Mouse (Mus musculus) CD4-positive naive resting alpha-beta T cell, adult 76 days (primary cell): ENCODE measurements around the gene 1700012A03Rik. TPM values are rescaled to one million over a fixed set of nuclear protein-coding genes. Genes with fewer than 3 reads are reported as not detected.

Experiments
- total RNA-seq: library from RNA; stranded (reverse); gene quantifications from one replicate; pipeline ENCODE4 v1.2.4, GENCODE M21; 2023

Gene 1700012A03Rik
- total RNA-seq = not detected

DNA sequence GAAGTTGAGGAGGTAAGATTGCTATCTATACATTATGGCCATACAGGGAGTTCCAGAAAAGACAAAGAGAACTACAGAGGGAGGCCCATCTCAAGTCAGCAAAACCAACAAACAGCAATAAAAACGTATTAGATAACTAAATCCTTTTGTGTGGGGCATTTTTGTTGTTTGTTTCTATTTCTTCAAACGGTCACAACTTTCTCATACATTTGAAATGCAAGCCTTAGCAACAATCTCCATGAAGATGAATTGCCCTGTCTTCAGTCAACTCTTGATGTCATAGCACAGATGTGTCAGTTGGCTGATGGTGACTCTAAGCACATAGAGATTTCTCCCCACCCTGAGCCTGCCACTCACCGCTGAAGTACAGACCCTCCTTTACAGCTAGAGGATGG is at the start of gene 1700012A03Rik:
Gene 1700012A03Rik, plus strand, starts transcription at position 296 of the 395 bp plus-strand sequence.

